Mouse (Mus musculus) regulatory T cell (primary cell): Measurements from ENCODE around the gene Casq1.
"Not testable (repeated sequence)": the region's sequence is repeated elsewhere in the genome, so short reads cannot be mapped to it uniquely, and the experiment has no call there.

Source experiments
- in situ Hi-C: fragments of 300-600 bp; cut with MboI, MseI; formaldehyde crosslinking; loops from one replicate; pipeline ENCODE4 v1.15.1; 2025; ENCODE audit warnings: high pct_unique_total_duplicates

Gene Casq1

DNA sequence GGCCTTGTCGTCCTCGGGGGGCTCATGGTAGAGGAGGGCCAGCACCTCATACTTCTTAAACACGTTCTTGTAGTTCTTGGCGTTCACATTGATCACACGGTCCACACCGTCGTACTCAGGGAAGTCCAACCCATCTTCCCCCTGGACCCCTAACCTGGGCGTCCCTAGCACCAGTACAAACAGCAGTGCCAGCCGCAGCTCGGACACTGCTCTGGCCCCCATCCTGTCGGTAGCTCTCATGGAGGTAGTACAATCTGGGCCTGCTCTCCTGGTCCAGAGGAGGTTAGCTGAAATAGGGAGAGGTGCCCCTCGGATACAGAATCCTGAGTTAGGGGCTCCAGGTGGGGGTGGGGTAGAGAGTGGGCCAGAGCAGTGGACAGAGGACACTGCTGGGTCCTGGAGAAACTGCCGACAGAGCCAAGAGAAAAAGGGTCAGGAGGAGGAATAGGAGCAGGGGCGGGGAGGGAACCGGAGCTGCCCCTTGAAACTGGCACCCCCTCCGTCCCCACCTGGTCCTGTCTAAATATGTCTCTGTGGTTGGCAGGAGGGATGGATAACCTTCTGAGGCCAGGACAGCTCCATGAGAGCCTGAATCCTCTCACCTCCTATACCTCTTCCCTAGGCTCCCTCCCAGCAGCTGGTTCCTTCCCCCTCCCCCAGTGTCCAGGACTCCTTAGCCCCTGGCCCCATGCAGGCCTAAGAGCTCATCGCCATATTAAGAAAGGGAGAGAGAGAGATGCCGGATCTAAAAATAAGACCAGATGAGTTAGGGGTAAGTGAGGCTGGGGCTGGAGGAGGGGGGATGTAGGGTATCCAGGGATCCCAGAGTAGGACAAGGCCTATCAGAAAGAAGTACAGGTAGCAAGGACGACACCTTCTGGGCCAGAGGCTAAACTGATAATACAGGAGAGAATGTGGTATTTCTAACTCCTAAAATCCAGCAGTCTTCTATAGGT, at the start of gene Casq1:
TSS of gene Casq1 (minus strand) at position 418 of the 956 bp plus-strand sequence.
- in situ Hi-C loops: loop anchor here (10.0 kb wide), 1 partner anchor 85 kb away; no protein-coding TSS in a partner anchor

DNA sequence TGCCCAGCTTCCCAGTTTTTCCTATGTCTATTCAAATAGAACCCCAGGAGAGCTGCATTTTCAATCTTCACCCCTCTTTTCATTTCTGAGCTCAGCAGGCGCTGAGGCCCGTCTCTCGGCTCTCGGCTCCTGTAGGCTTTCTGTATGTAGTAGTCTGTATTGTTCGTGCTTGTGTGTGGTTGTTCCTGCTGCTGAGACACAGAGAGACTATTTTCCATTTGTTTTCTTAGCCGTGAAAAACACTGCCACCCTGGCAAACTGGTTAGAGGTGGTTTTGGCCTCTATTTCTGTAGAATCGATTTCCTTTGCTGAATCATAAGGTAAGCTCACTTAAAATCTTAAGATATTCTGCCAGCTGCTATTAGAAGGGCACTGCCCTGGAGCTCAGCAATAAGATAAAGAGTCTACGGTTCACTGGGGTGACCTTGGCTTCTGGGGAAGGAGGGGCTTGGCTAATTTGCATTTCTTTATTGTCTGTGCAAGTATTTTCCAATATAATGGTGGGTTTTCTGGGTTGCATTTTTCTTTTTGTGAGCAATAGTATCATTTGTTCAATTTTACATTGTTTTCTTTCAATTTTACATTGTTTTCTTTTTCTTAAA, 41.9 kb upstream of the Casq1 start, which contains the start of gene Igsf8:
TSS of gene Igsf8 (plus strand) at position 165 of the 602 bp plus-strand sequence.
- in situ Hi-C loops: no loop called here

DNA sequence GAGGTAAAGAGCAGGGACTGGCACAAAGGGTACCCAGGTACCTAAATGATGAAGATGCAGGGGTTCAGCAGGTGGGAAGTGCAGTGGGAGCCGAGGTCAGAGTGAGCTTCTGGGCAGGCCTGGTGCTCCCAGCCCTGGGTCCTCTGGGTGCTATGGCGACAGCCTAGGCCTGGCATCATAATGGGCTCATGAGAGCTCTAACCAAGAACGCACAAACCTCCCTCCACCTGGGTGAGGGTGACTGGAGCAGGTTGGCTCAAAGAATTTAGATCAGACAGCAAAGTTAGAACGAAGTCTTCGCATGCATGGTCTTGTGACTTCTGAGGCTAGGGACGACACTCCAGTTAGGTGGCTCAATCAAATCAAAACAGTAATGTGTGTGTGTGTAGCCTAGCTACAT, 38.6 kb upstream of the Casq1 start, which contains the start of gene Atp1a4:
TSS of gene Atp1a4 (minus strand) at position 101 of the 400 bp plus-strand sequence.
- in situ Hi-C loops: no loop called here

DNA sequence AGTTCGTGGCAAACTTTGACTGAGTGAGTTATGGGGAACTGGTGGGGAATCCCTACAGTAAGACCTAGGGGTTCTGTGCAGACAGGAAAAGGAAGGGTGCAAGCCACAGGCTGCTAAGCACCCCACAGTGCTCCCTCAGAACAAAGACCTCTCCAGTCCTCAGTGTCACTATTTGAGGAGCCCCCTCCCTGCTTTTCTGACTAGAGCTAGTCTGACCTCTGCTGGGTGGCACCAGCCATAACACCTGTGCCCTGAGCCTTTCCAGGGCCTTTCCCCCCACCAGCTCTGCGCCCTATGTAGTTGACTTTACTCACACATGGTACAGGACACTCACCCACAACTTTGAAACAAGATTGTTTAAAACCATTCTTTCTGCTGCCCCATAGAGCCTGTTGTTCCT, 28.0 kb upstream of the Casq1 start:
- in situ Hi-C loops: no loop called here

DNA sequence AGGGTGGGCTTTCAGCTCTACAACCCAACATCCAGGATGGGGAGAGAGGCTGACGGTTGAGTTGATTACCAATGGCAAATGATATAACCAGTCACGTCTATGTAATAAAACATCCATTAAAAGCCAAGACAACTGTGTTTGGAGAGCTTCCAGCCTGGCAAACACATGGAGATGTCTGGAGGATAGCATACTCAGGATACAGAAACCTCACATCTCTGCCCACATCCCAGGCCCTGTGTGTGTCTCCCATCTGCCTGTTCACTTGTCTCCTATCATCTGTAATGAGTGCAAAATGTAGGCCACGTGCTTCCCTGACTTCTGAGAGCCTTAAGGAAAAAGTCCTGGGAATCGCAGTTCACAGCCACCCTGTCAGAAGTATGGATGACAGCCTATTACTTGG, 27.5 kb upstream of the Casq1 start:
- in situ Hi-C loops: no loop called here

DNA sequence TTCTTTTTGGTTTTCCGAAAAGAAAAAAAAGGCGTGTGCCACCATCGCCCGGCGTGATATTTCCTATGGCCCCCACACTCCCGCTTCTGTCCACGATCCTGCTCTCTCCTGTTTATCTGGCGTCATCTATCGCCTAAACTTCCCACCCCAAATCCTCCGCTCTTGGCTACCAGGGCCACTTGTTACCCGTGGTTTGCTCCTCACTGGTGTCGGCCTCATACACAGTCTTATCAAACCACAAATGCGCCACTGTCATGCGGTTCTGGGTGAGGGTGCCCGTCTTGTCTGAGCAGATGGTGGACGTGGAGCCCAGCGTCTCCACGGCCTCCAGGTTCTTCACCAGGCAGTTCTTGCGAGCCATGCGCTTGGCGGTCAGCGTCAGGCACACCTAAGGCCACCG, 25.0 kb upstream of the Casq1 start:
- in situ Hi-C loops: not testable (repeated sequence)

DNA sequence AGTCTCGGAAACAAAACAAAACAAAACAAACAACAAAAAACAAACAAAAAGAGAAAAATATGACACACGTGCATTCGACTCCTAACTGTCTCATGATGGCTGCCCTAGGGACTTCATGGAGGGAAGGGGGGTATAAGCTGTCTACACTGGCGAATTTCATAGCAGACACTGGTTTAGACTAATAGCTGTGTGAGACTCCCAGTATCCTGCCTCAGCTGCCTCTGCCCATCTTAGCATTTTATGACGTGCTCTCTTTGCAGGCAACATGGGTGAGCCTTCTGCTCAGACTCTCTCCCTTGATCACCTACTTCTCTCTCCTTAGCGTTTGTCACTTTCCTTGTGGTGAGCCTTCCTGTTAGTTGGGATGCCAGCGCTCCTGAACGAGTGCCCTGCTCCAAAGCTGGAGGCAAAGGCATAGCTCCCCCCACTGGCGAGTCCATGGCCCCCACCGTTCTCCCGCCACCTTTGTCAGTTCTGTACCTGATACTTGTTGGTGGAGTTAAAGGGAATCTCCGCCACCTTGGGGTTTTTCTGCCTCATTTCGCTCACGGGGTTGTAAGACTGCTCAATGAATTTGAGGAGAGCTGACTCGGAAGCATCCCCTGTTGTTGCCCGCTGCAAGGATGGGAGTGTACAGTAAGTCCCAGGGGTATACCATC, 24.0 kb upstream of the Casq1 start:
- in situ Hi-C loops: no loop called here

DNA sequence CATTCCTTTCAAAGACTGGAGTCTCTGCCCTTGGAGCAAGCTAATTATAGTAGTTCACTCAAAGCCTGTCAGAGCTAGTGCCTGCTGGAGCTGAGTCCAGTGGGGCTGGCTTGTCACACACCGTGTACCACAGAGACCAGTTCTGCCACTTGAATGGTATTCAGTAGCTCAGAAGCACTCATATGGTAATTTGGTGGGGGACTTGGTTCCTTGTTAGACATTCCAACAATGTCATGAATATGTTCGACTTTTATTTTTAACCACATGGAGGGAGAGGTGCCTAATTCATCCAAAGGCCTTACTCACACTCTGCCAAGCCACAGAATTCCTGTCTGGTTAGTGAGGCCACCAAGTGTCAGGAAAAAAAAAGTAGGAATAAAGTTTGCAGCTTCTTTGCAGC, 22.7 kb upstream of the Casq1 start:
- in situ Hi-C loops: no loop called here

DNA sequence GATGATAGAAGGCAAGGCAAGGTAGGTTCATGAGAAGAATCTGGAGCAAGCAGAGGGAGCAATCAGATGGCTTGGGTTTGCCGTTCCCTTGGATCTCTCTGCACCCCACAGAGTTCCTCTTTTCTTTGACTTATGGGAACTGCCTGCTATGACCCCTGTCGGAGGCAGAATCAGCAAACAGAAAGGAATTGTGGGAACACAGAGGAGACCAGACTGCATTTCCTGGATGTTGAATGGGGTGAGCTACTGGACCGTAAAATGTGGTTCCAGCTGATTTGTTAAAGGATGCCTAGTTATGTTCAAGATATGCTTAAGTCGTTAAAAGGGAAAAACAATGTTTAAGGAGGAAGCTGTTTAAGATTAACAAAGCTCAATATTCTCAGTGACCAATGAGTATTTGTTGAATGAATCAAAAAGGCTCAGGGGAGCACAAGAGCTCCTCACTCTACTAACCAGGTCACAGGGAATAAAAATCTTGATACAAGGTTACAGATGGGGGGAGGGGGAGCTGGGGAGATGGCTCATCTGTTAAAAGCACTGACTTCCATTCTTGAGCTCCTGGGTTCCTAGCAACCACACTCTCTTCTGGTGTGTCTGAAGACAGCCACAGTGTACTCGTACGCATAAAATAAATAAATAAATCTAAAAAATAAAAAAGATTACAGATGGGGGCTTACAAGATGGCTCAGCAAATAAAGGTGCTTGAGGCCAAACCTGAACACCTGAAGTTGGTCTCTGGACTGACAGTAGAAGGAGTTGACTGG, 21.5 kb upstream of the Casq1 start:
- in situ Hi-C loops: no loop called here

DNA sequence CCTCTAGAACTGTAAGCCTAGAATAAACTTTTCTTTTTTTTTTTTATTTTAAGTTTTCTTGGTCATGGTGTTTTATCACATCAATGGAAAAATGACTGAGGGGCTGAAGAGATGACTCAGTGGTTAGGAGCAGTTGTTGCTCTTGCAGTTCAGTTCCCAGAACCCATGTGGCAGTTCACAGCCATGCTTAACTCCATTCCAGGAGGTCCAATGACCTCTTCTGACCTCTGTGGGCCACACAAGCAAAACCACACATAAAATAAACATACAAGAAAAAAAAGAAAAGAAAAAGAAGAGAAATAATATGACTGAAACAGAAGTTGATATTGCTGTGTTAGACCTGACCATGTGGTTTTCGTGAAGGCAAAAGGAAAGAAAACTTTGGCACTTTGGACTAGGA, 9.5 kb upstream of the Casq1 start:
- in situ Hi-C loops: no loop called here

DNA sequence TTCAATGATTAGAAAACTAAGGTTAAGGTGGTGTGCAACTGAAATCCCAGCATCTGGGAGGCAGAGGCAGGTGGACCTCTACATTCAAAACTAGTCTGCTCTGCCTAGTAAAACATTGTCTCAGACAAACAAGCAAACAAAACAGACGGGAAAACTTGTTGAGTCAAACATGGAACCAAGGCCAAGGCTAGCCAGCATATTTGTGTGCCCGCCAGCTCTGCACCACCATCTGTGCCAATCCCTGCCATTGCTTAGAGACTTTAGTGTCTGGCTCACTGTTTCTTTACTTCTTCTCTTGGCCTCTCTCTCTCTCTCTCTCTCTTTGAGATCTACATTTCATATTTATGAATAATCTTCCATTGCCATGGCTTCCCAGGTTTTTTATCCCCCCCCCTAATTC, 8.5 kb upstream of the Casq1 start:
- in situ Hi-C loops: no loop called here

DNA sequence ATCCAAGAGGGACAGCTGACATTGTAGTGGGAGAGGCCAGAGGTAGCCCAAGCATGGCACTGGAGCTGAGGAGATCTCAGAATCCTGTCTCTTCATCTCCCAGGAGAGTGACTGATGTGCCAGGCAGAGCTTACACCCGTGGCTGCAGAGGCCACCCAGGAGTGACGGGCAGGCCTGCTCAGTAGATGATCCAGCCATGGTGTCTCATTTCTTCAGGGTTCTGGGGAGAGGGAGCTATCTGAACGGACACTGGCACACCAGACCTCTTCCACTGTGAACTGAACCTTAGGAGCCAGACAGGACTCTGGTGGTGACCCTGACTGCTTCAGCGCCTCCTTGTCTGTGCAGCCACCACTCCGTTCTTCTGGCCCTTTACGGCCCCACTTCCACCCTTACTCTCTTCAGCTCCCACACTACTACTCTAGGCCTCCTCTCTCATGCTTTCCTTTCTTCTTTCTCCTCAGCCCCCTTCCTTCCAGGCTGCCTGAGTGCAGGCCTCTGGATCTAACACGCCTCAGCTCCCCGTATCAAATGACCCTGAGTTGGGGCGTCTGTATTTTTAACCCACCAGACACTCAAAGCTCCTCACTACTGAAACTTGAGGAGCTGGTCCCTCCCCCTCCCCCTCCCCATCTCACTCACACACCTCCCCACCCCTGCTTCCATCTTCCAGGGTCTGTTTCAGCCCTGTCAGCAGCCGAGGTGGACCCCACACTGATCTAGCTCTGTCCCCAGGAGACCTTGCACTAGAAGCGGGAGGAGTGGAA, 1.8 kb upstream of the Casq1 start:
- in situ Hi-C loops: no loop called here

DNA sequence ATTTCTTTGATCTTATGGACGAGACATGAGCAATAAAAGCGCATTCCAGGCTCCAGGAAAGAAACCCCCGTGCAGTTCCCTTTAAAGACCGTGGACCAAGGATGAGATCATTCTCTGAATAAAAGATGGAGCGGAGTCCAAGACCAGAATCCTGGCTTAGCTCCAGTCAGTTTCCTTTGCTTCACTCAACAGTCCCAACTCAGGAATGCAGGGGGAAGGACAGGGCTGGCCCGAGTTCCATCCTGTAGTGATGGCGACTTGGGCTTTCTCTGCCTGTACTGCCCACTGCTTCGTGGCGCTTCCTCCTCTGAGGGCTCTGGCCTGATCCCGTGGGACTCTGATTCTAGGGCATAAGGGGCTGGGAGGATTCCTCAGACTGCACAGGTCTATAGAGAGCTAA, 746 bp upstream of the Casq1 start:
- in situ Hi-C loops: no loop called here

DNA sequence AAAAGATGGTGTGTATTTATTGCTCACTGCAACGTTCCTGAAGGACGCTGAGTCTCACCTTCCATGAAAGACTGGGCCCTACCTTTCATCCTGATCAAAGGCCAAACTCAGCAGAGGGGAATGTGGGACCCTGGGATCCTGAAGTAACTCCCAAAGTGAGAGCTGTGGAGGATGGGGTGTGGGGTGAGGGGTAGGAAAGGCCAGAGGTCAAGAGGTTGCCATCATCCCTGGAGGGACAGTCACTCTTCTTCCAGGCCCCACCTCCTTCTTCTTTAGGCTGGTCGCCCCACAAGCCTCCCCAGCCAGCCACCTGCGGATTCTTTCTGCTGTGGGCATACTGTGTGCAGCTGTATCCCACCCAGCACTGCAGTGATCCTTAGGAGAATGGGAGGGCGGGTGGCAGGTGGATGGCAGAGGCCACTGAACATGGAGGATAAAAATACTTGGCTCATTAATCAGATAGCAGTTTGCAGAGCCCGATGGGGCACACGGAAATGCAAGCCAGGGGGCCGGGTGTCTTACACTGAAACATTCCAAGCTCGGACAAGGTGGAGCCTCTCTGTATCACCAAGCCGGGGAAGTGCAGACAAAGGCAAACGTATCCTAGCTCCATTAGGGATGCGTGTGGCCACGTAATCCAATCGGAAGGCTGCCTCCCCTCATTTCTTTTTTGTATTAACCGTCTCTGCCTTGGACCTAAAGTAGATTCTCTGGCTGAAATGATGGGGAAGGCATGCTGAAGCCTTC, 1.3 kb downstream of the Casq1 start:
- in situ Hi-C loops: loop anchor here (10.0 kb wide), 1 partner anchor 86 kb away; no protein-coding TSS in a partner anchor

DNA sequence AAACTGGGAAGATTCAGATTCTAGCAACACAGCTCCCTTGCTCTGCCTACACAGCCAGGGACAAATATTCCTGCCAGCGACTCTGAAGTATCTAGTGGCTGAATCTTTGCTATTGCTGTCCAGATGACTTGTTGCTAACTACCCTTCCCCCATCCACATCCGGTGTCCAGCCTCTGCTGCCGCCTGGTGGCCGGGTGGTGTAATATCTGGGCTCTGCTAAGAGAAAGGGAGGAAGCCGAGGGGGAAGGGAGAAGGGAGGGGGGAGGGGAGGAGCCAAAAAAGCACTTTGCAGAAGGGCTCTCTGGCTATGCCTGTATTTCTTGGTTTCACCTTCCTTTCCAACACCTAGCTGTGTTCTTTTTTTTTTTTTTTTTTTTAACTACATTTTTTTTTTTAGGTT, 2.5 kb downstream of the Casq1 start:
- in situ Hi-C loops: loop anchor here (10.0 kb wide), 1 partner anchor 88 kb away; no protein-coding TSS in a partner anchor

DNA sequence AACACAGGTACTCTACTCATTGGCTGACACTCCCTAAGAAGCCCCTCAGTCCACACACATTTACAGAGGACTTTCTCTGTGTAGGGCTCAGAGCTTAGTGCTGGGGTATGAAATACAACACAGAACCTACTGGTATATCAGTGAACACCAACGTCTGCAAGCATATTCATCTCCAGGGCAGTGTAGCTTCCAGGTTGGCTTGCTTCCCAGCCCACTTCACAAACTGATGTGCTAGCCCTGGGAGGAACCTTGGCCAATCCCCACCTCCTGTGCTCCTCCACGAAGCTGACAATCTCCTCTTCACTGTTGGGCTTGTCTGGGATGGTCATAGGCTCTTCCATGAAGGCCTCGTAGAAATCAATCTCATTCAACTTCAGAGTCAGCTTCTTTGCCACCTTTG, 4.9 kb downstream of the Casq1 start:
- in situ Hi-C loops: loop anchor here (10.0 kb wide), 1 partner anchor 90 kb away; no protein-coding TSS in a partner anchor

DNA sequence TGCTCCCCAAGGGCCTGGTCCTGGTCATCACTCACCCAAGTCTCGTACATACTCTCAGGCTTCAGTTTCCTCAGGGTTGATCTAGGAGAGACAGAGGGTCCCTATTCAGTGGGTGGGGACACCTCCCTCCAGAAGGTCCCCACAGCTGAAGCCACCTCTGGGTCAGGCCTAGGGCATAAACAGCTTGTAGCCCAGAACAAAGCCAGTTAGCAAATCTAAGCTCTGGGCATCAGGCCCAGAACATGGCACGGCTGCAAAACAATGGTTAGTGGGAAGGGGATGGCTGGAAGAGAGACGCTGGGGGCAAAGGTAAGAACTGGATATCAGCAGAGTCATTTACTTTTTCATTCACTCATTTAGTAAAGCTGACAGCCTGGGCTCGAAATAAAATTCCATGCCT, 5.9 kb downstream of the Casq1 start:
- in situ Hi-C loops: loop anchor here (10.0 kb wide), 1 partner anchor 91 kb away; no protein-coding TSS in a partner anchor

DNA sequence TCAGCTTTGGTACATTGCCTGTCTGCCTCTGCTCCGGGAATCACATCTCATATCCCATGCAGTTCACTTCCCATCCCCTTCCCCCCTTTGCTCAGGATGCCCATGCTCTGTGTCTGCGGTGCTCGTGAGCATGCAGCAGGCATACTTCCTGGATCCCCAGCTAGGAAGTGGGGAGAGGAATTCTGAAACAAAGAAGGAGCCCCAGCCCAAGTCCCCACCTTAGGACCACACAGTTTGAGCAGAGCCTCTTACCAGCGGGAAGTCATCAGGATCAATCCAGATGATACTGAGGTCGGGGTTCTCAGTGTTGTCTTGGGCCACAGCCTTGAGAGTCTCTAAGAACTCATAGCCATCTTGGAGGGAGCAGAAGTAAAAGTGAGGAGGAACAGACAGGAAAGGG, 6.9 kb downstream of the Casq1 start:
- in situ Hi-C loops: loop anchor here (10.0 kb wide), 1 partner anchor 92 kb away; no protein-coding TSS in a partner anchor

DNA sequence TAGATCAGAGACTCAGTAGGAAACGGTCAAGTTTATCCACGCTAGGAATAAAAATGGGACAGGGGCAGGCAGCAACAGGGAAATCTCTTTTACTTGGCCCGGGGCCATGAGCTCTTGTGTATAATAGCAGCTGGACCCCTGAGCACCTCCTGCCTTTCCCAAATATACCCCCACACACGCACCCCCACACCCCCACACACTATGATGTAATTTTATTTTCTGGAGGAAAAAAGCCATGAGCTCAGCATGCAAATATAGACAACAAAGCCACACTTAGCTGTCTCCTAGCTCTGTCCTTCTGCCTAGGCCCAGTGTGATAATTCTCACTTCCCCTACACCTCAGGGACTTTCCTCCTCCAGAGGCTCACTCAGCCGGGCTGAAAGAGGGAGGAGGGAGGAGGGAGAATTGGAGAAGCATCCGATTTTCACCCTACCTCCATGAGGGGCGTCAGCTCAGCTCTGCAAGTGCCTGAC, 12.5 kb downstream of the Casq1 start:
- in situ Hi-C loops: no loop called here
